Mouse (Mus musculus) Muller cell, postnatal 12 days (primary cell): ENCODE results near the gene Cilp2.

Experiments
- DNase-seq: peaks from one replicate; pipeline ENCODE4 v3.0.0-alpha.2; 2015; ENCODE audit errors: inconsistent ontology term

The Cilp2 gene

DNA sequence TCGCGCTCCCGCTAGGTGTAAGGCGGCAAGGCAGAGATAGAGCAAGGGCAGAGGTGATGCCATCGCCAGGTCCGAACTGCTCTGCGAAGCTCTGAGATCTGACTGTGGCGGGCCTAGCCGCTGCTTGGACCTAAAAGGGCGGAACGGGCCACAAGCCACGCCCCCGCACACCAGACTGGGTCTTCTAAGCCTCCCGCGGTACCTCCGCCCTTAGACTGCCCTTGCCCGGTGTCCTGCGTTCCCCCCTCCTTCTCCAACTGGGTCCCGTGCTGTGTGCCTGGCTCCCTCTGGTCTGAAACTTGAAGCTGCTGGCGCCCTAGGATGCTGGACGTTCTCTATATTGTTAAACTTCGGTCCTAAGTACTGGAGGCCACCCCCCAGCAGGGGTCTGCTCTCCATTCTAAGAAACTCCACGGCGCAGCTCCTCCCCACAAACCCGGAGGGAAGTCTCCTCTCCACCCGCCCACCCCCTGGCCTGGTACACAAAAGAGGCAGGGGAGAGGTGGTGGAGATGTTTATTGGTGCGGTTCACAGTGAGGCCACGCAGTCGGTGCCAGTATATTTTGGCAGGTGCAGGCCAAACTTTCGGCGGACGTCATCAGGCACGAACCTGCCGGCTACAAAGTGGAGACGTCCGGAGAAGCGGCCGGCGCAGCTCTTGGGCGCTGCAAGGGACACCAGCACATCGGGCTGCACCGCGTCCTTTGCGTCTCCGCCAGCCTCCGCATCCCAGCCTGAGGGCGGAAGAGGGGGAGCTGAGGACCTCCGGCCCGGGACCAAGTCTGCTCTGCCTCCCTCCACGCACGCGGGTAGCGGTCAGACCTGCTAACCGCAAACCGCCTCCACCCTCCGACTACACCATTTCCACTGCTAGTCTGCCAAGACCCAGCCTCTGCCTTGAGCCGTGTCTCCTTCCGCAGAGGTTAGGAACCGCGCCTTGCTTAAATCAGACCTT is at the start of gene Cilp2:
Gene Cilp2 (minus strand): TSS at position 399 of the 955 bp plus-strand sequence.
- peak; percentile 64 for DNase-seq

DNA sequence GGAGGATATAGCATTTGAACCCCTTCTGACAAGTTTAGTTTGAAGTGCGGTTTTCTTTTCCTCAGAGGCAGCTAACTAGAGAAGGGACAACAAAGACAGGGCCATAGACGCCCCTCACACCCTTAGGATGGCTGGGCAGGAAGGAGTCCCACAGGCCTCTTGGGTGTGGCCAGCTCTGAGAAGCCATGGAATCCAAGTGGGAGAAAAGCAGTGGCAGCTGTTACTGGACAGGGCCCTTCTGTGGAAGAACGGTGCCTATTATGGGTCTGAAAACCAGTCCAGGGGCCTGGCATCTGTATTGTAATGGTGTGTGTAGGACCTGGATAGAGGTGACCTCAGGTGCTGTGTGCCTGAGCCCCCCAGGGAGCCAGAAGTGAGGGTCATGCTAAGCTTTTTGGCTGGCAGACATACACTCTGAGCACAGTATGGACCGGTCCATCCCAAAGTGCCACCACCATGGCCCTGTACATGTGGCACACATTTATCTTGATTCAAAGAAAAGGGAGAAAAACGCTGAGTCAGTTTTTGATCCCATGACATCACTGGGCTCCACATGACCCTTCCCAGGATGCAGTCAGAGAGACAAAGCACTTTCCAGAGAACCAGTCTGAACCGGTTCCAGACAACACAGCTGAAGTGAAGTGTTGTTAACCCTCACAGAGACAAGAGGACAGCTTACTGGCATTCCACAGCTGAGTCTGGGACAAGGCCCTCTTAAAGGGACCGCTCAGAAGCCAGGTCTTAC is 48.7 kb upstream of the Cilp2 start:
- DNase-seq: peak; percentile 82

- no peak for DNase-seq
These were observed 47.9 kb upstream of the Cilp2 start for GRCm38 (mm10) chr8:69935431-69935830.

DNA sequence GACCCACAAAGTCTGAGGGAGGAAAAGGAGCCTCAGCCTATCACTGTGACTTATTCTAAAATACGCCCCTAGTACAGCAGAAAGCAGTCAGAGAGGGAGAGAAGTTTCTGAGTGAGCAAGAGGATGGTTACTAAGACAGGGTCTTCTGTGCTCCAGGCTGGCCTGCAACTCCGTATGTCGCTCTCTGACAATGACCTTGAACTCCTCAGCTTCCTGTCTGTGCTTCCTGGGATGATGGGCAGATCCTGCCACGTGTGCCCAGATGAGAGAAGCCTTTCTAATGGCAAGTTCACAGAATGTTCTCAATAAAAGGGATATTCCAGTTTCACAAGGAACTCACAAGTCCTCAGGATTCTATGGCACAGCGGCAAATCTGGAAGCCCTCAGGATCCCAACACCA is 47.1 kb upstream of the Cilp2 start:
- no peak for DNase-seq

GRCm38 (mm10) chr8:69933811-69934210 is 46.3 kb upstream of the Cilp2 start:
- no peak for DNase-seq

GRCm38 (mm10) chr8:69926901-69927300 is 39.4 kb upstream of the Cilp2 start:
- DNase-seq: no peak

DNA sequence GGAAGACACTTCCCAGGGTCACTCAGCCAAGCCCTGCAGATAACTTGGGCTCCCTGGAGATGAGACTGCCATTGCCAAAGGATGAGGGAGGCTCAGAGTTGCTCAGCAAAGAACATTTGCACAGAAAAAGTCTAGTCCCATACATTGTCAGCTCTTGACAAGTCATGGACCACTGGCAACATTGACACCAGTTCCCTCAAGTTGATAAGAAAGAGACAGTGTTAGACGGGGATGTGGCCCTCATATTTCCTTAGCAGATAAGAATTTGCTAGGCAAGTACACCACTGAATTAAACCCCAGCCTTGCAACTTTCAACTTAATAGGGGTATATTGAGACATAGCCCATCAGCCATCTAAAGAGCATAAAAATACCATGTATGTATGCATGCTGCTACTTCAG is 36.5 kb upstream of the Cilp2 start:
- no peak for DNase-seq

DNA sequence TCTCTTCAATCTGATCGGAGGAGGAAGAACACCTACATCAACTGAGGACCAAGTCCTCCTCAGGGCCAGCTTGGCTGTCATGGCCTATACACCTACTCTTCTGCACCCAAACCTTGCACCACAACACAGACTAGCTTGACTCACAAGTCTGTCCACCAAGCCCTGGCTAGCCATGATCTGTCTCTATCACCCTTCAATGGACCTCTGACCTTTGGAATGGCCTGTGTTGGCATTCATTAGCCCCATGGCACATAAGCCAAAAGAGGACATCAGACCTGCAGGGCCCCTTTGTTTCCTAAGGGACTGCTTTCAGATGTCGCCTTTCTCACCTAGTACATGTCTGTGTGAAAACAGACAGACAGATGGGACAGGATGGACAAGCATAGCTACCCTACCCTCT is 33.7 kb upstream of the Cilp2 start:
- DNase-seq: no peak

- DNase-seq: peak; percentile 73
These were observed 32.6 kb upstream of the Cilp2 start for GRCm38 (mm10) chr8:69919876-69920662.

DNA sequence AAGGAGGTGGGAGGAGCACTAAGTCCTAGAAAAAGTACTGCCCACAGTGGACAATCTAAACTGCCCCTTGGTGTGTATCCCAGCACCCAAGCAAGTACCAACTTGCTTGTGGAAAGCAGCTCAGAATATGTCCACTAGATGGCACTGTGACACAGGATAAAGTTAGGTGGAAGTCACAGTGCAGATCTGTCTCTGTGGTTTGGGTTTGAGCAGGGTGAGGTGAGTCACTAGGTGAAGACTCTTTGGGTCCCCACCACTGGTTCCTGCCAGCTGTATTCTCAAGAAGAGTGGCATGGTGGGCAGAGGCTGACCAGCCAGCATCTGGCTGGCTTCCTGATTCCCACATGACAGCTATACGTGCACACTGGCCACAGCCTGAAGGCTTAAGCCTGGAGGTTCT is 31.5 kb upstream of the Cilp2 start:
- peak; percentile 74 for DNase-seq

DNA sequence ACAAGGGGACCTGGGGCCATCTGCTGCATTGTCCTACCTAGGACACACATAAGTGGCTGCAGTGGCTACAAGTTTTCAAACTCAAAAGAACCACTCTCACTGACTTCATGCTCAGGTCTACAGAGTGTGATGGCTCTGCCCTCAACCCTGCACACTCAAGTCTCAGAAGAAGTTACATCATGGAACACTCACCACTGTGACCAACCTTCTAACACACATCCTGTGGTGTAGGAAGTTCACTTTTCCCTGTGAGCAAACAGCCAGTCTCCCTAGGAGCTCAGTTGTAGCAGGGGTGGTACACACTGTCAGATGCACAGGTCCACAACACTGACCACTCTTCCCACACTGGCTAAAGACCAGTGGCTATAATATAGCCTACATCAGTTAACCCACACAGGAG is 31.0 kb upstream of the Cilp2 start:
- no peak for DNase-seq

DNA sequence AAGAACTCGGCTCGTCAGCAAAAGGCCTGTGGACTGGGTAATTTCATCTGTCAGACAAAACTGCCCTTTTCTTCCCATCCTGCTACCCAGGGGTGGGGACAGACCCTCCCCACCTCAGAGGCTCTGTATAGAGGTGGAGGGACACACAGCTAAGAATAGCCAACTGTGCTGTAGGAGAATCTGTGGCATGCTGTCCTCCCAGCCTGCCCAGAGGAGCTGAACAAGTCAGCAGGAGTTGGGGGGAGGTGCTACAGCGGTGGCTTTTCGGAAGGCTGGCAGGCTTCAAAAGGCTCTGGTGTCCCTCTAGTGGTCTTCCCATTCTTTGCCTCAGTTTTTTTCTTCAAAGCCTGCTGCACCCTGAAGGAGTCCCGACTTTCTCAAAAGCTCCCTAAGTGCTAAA is 28.3 kb upstream of the Cilp2 start:
- peak; percentile 75 for DNase-seq

GRCm38 (mm10) chr8:69914526-69914925 is 27.0 kb upstream of the Cilp2 start:
- DNase-seq: no peak

DNA sequence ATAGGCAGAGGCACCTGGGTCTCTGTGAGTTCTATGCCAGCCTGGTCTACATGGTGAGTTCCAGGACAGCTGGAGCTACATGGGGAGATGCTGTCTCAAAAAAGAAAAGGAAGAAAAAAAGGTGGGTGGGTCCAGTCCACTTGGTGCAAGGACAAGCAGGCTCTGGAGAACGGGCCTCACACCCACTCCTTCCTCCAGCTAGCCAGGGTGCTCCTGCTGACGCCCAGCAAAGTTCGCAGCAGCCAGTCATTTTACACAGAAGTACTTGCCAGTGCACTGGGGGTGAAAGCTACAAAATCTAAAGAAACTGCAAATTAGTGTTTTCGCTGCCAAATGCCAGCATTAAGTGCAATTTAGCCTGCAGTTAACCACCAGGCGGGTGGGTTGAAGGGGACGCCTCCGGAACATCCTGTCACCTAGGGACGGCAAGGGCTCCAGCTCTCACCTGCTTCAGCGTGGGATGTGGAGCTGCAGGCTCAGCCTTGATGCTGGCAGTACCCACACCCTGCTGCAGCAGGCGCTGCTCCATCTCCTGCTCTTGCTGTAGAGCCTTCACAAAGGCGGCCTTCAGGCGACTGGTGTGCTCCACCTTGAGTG is 25.1 kb upstream of the Cilp2 start:
- no peak for DNase-seq

DNA sequence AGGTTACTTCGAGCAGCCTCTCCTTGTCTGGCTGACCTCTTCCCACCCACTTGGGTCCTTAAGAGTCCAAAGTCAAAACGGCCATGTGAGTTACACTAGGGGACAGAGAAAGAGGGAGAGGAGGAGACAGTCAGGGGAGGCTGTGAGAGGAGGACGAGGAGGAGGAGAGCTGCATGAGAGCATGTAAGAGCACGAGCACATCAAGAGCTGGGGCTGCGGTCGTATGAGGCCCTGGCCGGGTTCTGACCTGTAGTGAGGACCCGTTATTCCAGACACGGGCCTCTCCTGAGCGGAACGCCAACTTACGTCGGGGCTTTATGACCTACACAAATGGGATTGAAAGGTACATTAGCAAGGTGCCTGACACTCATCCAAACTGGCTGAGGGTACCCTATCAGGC is 24.4 kb upstream of the Cilp2 start:
- DNase-seq: no peak

GRCm38 (mm10) chr8:69907106-69907505 is 19.6 kb upstream of the Cilp2 start:
- no peak for DNase-seq

- no peak for DNase-seq
These were observed 18.8 kb upstream of the Cilp2 start for GRCm38 (mm10) chr8:69906260-69906659.

GRCm38 (mm10) chr8:69904096-69904495 is 16.6 kb upstream of the Cilp2 start:
- DNase-seq: no peak

DNA sequence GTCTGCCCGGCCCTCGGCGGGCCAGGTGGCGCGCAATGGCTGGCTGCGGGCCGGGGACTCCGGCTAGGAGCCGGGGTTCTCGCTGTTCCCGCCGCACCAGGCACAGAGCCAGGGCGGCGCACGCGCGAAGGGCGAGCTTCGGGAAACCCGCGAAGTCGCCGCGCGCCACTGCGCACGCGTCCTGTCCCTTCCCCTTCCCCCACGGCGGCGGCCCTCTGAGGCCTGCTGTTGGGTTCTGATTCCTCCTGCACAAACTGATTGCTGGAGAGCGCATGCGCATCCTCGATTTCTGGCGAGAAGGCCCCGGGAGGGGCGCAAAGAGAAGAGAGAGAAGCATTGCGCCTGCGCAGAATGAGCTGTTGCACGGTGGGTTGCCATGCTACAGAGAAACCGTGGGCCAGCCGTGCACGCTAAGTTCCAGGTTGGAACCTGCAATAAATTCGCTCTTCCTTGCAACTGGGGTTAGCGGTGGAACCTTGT is 15.6 kb upstream of the Cilp2 start:
- DNase-seq: peak; percentile 99

DNA sequence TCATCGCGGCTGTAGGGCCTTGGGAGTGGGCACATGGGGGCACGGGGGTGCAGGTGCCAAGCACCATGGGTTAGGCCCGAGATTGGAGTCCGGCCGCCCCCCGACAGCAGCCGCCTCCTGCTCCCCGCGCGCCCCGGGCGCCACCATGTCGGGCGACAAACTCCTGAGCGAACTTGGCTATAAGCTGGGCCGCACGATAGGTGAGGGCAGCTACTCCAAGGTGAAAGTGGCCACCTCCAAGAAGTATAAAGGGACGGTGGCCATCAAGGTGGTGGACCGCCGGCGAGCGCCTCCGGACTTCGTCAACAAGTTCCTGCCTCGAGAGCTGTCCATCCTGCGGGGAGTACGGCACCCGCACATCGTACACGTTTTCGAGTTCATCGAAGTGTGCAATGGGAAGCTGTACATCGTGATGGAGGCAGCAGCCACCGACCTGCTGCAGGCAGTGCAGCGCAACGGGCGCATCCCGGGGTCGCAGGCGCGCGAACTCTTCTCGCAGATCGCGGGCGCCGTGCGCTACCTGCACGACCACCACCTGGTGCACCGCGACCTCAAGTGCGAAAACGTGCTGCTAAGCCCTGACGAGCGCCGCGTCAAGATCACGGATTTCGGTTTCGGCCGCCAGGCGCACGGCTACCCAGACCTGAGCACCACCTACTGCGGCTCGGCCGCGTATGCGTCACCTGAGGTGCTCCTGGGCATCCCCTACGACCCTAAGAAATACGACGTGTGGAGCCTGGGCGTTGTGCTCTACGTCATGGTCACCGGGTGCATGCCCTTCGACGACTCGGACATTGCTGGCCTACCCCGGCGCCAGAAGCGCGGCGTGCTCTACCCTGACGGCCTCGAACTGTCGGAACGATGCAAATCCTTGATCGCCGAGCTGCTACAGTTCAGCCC is 14.9 kb upstream of the Cilp2 start, which contains the start of the genes Tssk6, Ndufa13 and Yjefn3:
Gene Tssk6 (plus strand): TSS at position 22 of the 900 bp plus-strand sequence.
Gene Ndufa13 (minus strand): TSS at position 396 of the 900 bp plus-strand sequence.
Gene Yjefn3 (minus strand): TSS at position 550 of the 900 bp plus-strand sequence.
- peak; percentile 22 for DNase-seq
